Mouse (Mus musculus) cerebellum, adult 2 months (tissue): ENCODE results near the gene Napb. TPM values are rescaled to one million over a fixed set of nuclear protein-coding genes. Genes with fewer than 3 reads are reported as not detected.

Source experiments
- DNase-seq, 2 experiments: peaks; one replicate each; pipeline ENCODE4 v3.0.0; 2021
- H3K27ac ChIP-seq: fragments of 200-500 bp; 2 replicates; pipeline ENCODE4 v1.5.1; 2012; ENCODE audit warnings: low read length, control low read depth, inconsistent platforms; ENCODE audit not compliant: insufficient read depth
- H3K27me3 ChIP-seq: fragments of 200-500 bp; 2 replicates; pipeline ENCODE4 v1.6.1; 2012; ENCODE audit warnings: inconsistent platforms, mild to moderate bottlenecking, low read length, moderate library complexity; ENCODE audit not compliant: control insufficient read depth, insufficient read depth
- H3K4me1 ChIP-seq: fragments of 200-500 bp; 2 replicates; pipeline ENCODE4 v1.6.1; 2011; ENCODE audit warnings: low read length; ENCODE audit not compliant: control insufficient read depth, insufficient read depth
- H3K4me3 ChIP-seq: fragments of 200-500 bp; replicated peaks from 2 replicates; pipeline ENCODE3; 2011; ENCODE audit warnings: mild to moderate bottlenecking, low read depth, low read length, control low read depth; ENCODE audit not compliant: insufficient read depth
- CTCF ChIP-seq: fragments of 200-500 bp; IDR thresholded peaks from 2 replicates; pipeline ENCODE4 v1.5.1; 2011; ENCODE audit warnings: low read depth, mild to moderate bottlenecking, control low read depth, low read length, moderate library complexity, borderline replicate concordance; ENCODE audit not compliant: insufficient read depth
- POLR2A ChIP-seq: fragments of 200-500 bp; IDR thresholded peaks from 2 replicates; pipeline ENCODE4 v1.6.1; 2011; ENCODE audit warnings: low read length, control low read depth, borderline replicate concordance; ENCODE audit not compliant: insufficient read depth
- WGBS: fragments of 180-500 bp; shearing (Covaris S2); methylation state at CpG from one replicate; pipeline ENCODE4 v1.1.7; 2018; 5-methylcytosine and 5-hydroxymethylcytosine counted together
- polyA plus RNA-seq: library from polyadenylated mRNA; depleted of rRNA; stranded (reverse); fragments of >200 nt; gene quantifications from 2 replicates; pipeline ENCODE4 v1.2.3, GENCODE M21; 2012

Gene Napb
- polyA plus RNA-seq, 1 experiment, result 192 TPM

- 52% methylated on average over 3 of the region's 3 CpGs for WGBS
Observed at GRCm38 (mm10) chr2:148743846-148744407, 11.7 kb upstream of the Napb start.

DNA sequence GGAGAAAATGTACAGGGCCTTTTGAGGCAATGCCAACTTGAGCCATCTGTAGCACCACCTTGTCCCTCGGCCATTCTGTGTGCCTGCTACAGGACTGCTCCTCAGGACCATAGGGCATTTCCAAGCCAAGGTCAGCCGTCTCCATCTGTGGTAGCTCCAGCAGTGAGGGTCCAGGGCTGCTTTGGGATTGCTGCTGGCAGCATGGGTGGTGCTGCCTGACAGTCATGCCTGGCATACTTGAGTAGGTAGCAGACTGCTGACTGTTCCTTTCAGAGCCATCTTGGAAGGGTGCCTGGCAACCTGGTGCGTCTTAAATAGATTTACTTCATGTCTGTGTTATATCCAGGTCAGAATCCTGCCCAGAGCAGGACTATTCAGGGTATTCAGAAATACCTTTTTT is 10.7 kb upstream of the Napb start:
- peak overlapping the region; percentile 42 for H3K27ac ChIP-seq
- no peaks in the 10 kb centered on the region for H3K27me3 ChIP-seq
- TF ChIP-seq POLR2A (no peak), CTCF (no peak)
- WGBS, result 4% methylated on average over 3 of the region's 3 CpGs
- no peak overlapping the region for H3K4me3 ChIP-seq
- DNase-seq, result peak; percentile 93 to 96
- H3K4me1 ChIP-seq, result peaks cover 11% of the 10 kb centered on the region; the same call in 1 of the 2 replicates

More at GRCm38 (mm10) chr2:148743846-148744407, 11.7 kb upstream of the Napb start:
- Histone ChIP-seq H3K27ac (peak overlapping the region; percentile 68), H3K4me3 (no peak overlapping the region), H3K4me1 (peaks cover 11% of the 10 kb centered on the region; the same call in 1 of the 2 replicates), H3K27me3 (no peaks in the 10 kb centered on the region)
- TF ChIP-seq POLR2A, result no peak
- TF ChIP-seq CTCF, result no peak
- peak in 1 of 2 experiments; percentile 32 for DNase-seq

DNA sequence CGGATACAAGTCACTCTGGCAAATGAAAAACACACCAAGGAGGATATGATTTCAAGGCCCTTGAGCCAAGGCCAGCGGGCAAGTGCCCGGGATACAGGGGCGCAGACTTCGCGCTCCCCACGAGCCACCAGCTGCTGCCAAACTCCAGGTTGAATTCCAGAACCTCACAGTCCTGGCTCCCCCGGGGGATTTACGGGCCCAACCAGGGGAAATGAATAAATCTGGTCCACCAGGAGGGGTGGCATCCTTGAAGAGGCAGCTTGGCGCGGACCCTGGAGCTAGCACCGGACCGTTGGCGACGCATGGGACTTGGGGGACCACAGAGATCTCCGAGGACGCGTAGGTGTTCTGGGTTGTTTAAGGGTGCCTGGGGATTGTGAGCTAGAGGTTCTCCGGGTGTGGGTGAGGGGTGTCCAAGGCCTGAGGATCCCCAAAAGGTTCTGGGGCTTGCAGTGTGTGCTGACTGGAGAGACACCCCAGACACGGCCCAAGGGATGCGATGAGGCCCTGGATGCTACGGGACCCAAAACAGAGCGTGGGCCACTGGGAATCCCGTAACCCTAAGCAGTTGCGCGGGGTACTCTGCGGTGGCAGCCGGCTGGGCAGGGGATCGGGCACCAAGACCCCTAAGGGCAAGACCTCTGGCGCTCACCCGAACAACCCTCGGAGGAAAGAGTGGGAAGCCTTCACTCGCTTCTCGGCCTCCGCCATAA is 497 bp downstream of the Napb start:
- WGBS, result under 1% methylated on average over 35 of the region's 35 CpGs
- DNase-seq, result peak; percentile 70 to 71
- peak overlapping the region; percentile 32 for H3K27ac ChIP-seq
- H3K4me1 ChIP-seq, result peaks cover 8% of the 10 kb centered on the region; the same call in 1 of the 2 replicates
- H3K27me3 ChIP-seq, result no peaks in the 10 kb centered on the region
- TF ChIP-seq POLR2A (no peak), CTCF (no peak)
- peak overlapping the region; percentile 62 for H3K4me3 ChIP-seq

DNA sequence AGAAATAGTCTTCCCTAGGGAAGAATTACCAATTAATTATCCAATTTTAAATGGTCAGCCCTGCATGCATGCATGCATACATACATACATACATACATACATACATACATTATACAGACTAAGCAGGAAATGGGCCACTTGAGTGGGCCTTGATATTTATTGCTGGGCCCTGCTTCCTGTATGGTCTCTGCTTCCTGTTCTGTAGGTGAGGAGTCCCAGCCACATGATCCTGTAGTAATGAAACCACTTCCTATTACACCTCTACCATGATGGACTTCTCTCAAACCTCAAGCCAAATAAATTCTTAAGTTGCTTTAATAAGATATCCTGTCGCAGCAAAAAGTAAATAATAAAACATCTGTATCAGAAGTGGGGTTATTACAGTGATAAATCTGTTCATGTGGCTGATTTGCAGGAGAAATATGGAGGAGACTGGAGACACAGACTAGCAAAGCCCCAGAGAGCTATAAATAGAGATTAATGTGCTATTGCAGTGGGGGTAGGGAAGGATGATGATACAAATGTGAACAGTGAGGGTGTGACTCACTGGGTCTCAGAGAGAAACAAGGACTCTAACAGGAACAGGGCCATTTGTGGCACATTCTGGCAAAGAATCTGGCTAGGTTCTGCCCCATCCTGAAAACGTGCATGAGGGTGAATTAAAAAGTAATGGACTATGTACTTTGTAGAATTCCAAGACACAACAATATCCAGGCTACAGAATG is 12.8 kb downstream of the Napb start:
- Histone ChIP-seq H3K4me3 (no peak overlapping the region), H3K27me3 (no peaks in the 10 kb centered on the region), H3K4me1 (no peaks in the 10 kb centered on the region; the same call in 1 of the 2 replicates), H3K27ac (no peak overlapping the region)
- WGBS, result 55% methylated on average over 2 of the region's 2 CpGs
- no peak for TF ChIP-seq POLR2A
- TF ChIP-seq CTCF, result no peak
- no peak for DNase-seq

DNA sequence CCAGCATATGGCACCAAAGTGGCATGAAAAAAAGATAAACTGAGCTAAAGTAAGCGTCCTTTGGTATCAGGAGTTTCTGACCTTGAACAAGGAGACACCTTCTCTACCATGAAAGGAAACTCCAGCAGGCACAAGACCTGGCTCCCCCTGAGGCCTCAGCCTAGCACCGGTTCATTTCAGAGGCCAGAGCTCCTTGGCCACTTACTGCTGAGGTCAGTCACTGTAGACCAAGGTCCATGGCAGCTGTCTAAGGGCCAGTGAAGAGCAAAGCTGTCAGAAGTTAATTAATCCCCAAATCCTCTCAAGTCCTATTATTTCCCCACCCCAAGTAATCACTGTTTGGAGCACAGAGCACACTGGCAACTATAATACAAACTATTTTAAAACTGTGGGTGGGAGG is 15.2 kb downstream of the Napb start:
- 68% methylated on average over 2 of the region's 2 CpGs for WGBS
- Histone ChIP-seq H3K27ac (no peak overlapping the region), H3K27me3 (no peaks in the 10 kb centered on the region), H3K4me3 (no peak overlapping the region), H3K4me1 (no peaks in the 10 kb centered on the region; the same call in 1 of the 2 replicates)
- no peak for DNase-seq
- TF ChIP-seq POLR2A (no peak), CTCF (no peak)

- WGBS, result 81% methylated on average over 3 of the region's 3 CpGs
- H3K4me1 ChIP-seq, result peaks cover 3% of the 10 kb centered on the region; the same call in 1 of the 2 replicates
- DNase-seq, result no peak
- no peak overlapping the region for H3K27ac ChIP-seq
- no peak for TF ChIP-seq CTCF
- TF ChIP-seq POLR2A, result no peak
- H3K4me3 ChIP-seq, result no peak overlapping the region
- H3K27me3 ChIP-seq, result no peaks in the 10 kb centered on the region
Observed at GRCm38 (mm10) chr2:148712326-148712725, 19.9 kb downstream of the Napb start.

- 68% methylated on average over 6 of the region's 6 CpGs for WGBS
- H3K27ac ChIP-seq, result no peak overlapping the region
- no peaks in the 10 kb centered on the region for H3K27me3 ChIP-seq
- H3K4me1 ChIP-seq, result peaks cover 3% of the 10 kb centered on the region; the same call in 1 of the 2 replicates
- DNase-seq, result no peak
- TF ChIP-seq POLR2A (no peak), CTCF (no peak)
- H3K4me3 ChIP-seq, result no peak overlapping the region
Observed at GRCm38 (mm10) chr2:148707202-148707530, 25.1 kb downstream of the Napb start.

GRCm38 (mm10) chr2:148706409-148707201 is 25.7 kb downstream of the Napb start:
- Histone ChIP-seq H3K4me1 (peaks cover 3% of the 10 kb centered on the region; the same call in 1 of the 2 replicates), H3K27me3 (no peaks in the 10 kb centered on the region), H3K4me3 (no peak overlapping the region), H3K27ac (no peak overlapping the region)
- no peak for TF ChIP-seq POLR2A
- TF ChIP-seq CTCF, result peak; percentile 16; the same call in 1 of the 2 replicates
- 79% methylated on average over 15 of the region's 15 CpGs for WGBS
- peak in 1 of 2 experiments; percentile 34 for DNase-seq
